Mouse (Mus musculus): ENCODE measurements at regions not wholly inside any gene's neighbourhood (a gene's known extent, or its start where the extent isn't known, plus 50 kb on each side); places are given as distances from the start of the nearest gene placed in this dataset.

DNA sequence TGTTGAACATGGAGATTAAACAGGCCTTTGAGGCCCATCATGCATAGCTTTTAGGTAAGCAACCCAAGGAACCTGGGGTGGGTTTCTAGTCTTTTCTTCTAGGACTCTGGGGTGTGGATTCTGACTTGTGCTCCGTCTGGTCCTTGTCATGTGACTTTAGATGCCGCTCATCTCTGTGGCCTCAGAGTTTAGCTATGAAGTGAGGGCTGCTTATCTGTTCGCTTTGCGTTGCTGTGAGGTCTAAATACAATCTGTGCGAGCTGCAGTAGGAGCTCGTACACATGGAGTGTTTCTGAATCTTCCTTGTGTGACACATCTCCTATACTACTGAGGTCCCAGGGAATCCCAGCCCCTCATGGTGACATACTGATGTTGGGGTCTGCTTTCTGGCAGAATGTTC is 67.8 kb upstream of the Zfp831 start:
- ATAC-seq (ENCODE audit: borderline replicate concordance, extremely low read depth, low FRiP score, low TSS enrichment) = no peak
- no peak overlapping the region for H3K4me2 ChIP-seq
- no peak overlapping the region for H3K27ac ChIP-seq
- no peak overlapping the region for H3K4me3 ChIP-seq
- 80% methylated on average over 6 of the region's 6 CpGs for WGBS
- H3K27me3 ChIP-seq = no peaks in the 10 kb centered on the region
- H3K9me3 ChIP-seq = no peaks in the 10 kb centered on the region
- no peaks in the 10 kb centered on the region for H3K36me3 ChIP-seq
- H3K4me1 ChIP-seq = no peaks in the 10 kb centered on the region
- no peak overlapping the region for H3K9ac ChIP-seq

DNA sequence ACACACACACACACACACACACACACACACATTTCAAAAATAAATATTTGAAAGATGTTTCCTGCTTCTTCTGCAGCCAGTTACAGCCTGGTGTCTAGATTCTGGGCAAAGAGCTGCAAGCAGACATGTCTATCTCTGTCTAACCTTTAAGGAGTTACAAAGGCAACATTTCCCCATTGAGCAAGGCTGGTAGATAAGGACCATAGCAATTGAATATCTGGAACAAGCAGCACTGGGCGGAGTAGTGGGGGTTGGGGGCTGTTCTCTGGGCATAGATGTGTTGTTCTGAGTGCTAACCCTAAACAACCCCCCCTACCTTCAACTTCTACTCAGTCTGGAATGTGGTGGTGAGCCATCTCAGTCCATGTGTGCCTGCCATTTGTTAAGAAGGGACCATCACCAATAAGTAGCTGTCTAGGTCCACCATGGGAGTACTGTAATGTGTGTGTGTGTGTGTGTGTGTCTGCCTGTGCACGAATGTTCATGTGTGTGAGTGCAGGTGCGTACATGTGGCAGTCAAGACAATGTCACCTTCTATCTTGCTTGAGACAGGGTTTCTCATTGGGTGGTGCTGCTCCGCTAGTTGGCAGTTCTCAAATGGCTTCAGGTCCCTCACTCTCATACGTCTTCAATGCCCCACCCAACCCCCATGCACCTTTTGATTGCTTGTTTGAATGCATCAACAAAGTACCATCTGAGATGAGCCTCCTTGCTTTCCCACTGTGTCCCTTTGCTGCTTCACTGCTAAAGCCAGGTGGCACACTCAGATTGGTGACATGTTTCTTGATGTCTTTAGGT is 62.2 kb upstream of the Zfp831 start:
- no peak overlapping the region for H3K4me3 ChIP-seq
- no peak for ATAC-seq (ENCODE audit: borderline replicate concordance, extremely low read depth, low FRiP score, low TSS enrichment)

DNA sequence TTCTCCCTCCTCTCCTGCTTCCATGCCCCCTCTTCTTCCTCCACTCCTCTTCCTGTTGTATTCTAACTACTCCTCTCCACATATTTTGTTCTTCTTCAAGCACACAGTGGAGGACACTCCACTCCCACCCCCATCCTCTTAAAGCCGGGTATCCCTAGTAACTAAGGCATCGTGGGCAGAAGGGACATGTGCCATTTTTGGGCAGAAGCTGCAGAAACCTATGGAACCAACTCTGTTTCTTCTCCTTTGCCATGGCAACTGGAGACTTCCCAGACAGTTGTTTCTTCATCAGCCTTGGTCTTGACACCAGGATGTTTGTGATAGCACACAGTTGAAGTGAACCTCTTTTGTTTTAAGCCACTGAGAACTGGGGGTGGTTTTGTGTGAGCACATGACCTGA is 59.1 kb upstream of the Zfp831 start:
- H3K36me3 ChIP-seq = no peaks in the 10 kb centered on the region
- ATAC-seq (ENCODE audit: borderline replicate concordance, extremely low read depth, low FRiP score, low TSS enrichment) = no peak
- no peak overlapping the region for H3K9ac ChIP-seq
- H3K27ac ChIP-seq = no peak overlapping the region
- no peak overlapping the region for H3K4me3 ChIP-seq
- H3K27me3 ChIP-seq = no peaks in the 10 kb centered on the region
- no peak overlapping the region for H3K4me2 ChIP-seq
- H3K4me1 ChIP-seq = no peaks in the 10 kb centered on the region
- WGBS = 67% methylated on average over 2 of the region's 2 CpGs
- H3K9me3 ChIP-seq = no peaks in the 10 kb centered on the region

More for the DNA sequence above, 62.2 kb upstream of the Zfp831 start:
- no peaks in the 10 kb centered on the region for H3K36me3 ChIP-seq
- H3K27ac ChIP-seq = no peak overlapping the region
- H3K4me2 ChIP-seq = no peak overlapping the region
- H3K27me3 ChIP-seq = no peaks in the 10 kb centered on the region
- H3K4me1 ChIP-seq = no peaks in the 10 kb centered on the region
- 84% methylated on average over 5 of the region's 5 CpGs for WGBS
- H3K9me3 ChIP-seq = no peaks in the 10 kb centered on the region
- H3K9ac ChIP-seq = no peak overlapping the region
